Mouse (Mus musculus): ENCODE results near the gene Zfp467.

GRCm38 (mm10) chr6:48470739-48471138 is 25.1 kb upstream of the Zfp467 start:
- no peak for TF ChIP-seq CTCF (IDR thresholded peaks at IDR 0.05; ENCODE audit: extremely low read depth, insufficient read length, insufficient replicate concordance, low read depth, low read length)
- TF ChIP-seq POLR2A (IDR thresholded peaks at IDR 0.05; ENCODE audit: low read depth, low read length): no peak

Measured in small intestine, adult 2 months (tissue).